Mouse (Mus musculus): ENCODE results near the gene Nav3.
"Not testable (repeated sequence)": the region's sequence is repeated elsewhere in the genome, so short reads cannot be mapped to it uniquely, and the experiment has no call there.

Nav3 gene

GRCm38 (mm10) chr10:110024897-110025296, 431.1 kb downstream of the Nav3 start:
- DNase-seq = not testable (repeated sequence)

- DNase-seq = no peak
Measured at GRCm38 (mm10) chr10:110022100-110022499, 433.9 kb downstream of the Nav3 start.

- no peak for DNase-seq
Measured at GRCm38 (mm10) chr10:110019266-110019866, 436.6 kb downstream of the Nav3 start.

GRCm38 (mm10) chr10:110001328-110001727, 454.7 kb downstream of the Nav3 start:
- not testable (repeated sequence) for DNase-seq

GRCm38 (mm10) chr10:110000755-110001247, 455.2 kb downstream of the Nav3 start:
- no peak for DNase-seq

GRCm38 (mm10) chr10:109999904-110000303, 456.1 kb downstream of the Nav3 start:
- DNase-seq = no peak

GRCm38 (mm10) chr10:109994302-109994701, 461.7 kb downstream of the Nav3 start:
- DNase-seq = no peak

- DNase-seq = no peak
Measured at GRCm38 (mm10) chr10:109985824-109986485, 470.0 kb downstream of the Nav3 start.

GRCm38 (mm10) chr10:109976351-109976750, 479.7 kb downstream of the Nav3 start:
- no peak for DNase-seq

- no peak for DNase-seq
Measured at GRCm38 (mm10) chr10:109974177-109974576, 481.8 kb downstream of the Nav3 start.

- DNase-seq = no peak
Measured at GRCm38 (mm10) chr10:109973483-109973882, 482.5 kb downstream of the Nav3 start.

GRCm38 (mm10) chr10:109950296-109950695, 505.7 kb downstream of the Nav3 start:
- no peak for DNase-seq

GRCm38 (mm10) chr10:109929319-109929622, 526.7 kb downstream of the Nav3 start:
- DNase-seq = no peak

- no peak for DNase-seq
Measured at GRCm38 (mm10) chr10:109928547-109929318, 527.3 kb downstream of the Nav3 start.

- no peak for DNase-seq
Measured at GRCm38 (mm10) chr10:109926149-109926548, 529.9 kb downstream of the Nav3 start.

GRCm38 (mm10) chr10:109924136-109924535, 531.9 kb downstream of the Nav3 start:
- no peak for DNase-seq

- DNase-seq = peak in 1 of 2 experiments; percentile 5
Measured at GRCm38 (mm10) chr10:109921368-109921767, 534.6 kb downstream of the Nav3 start.

- DNase-seq = peak; percentile 9 to 27
Measured at GRCm38 (mm10) chr10:109920607-109921187, 535.3 kb downstream of the Nav3 start.

GRCm38 (mm10) chr10:109919515-109919914, 536.5 kb downstream of the Nav3 start:
- DNase-seq = no peak

- DNase-seq = no peak
Measured at GRCm38 (mm10) chr10:109907206-109907605, 548.8 kb downstream of the Nav3 start.

- no peak for DNase-seq
Measured at GRCm38 (mm10) chr10:109906413-109906785, 549.6 kb downstream of the Nav3 start.

GRCm38 (mm10) chr10:109905649-109906412, 550.2 kb downstream of the Nav3 start:
- no peak for DNase-seq

- no peak for DNase-seq
Measured at GRCm38 (mm10) chr10:109904841-109905240, 551.2 kb downstream of the Nav3 start.
